Mouse (Mus musculus): ENCODE measurements around the gene Lsm4. TPM values are rescaled to one million over a fixed set of nuclear protein-coding genes. Genes with fewer than 3 reads are reported as not detected.

Lsm4 gene
- total and polyA plus RNA-seq, 3 experiments, result 94.1 to 889 (median 174) TPM

GRCm38 (mm10) chr8:70687576-70687975, 14.5 kb downstream of the Lsm4 start:
- no peak for DNase-seq (ENCODE audit: low spot score)
- TF ChIP-seq GATA1 (IDR thresholded peaks at IDR 0.05; ENCODE audit: borderline replicate concordance, low read length), result no peak
- H3K4me3 ChIP-seq (ENCODE audit: low read depth, low read length), result no peak overlapping the region
- no peaks in the 10 kb centered on the region for H3K36me3 ChIP-seq (replicated peaks)
- ATAC-seq (ENCODE audit: extremely low read depth, insufficient number of reproducible peaks, low FRiP score, poor library complexity, severe bottlenecking), result no peak
- H3K4me1 ChIP-seq (ENCODE audit: insufficient read depth, low read depth, low read length), result peaks cover 26% of the 10 kb centered on the region
- H3K9me3 ChIP-seq (replicated peaks), result peaks cover 8% of the 10 kb centered on the region
- H3K27me3 ChIP-seq (ENCODE audit: insufficient read depth, low read length), result peaks cover 75% of the 10 kb centered on the region

- no peak overlapping the region for H3K4me3 ChIP-seq (ENCODE audit: low read depth, low read length)
- no peaks in the 10 kb centered on the region for H3K36me3 ChIP-seq (replicated peaks)
- no peak for DNase-seq (ENCODE audit: low spot score)
- peaks cover 24% of the 10 kb centered on the region for H3K4me1 ChIP-seq (ENCODE audit: insufficient read depth, low read depth, low read length)
- TF ChIP-seq TAL1 (conservative IDR thresholded peaks at IDR 0.05; ENCODE audit: low read depth, low read length) (no peak), POLR2AphosphoS5 (IDR thresholded peaks at IDR 0.05; ENCODE audit: insufficient replicate concordance, low read depth, low read length) (no peak), GATA2 (IDR thresholded peaks at IDR 0.05; ENCODE audit: borderline replicate concordance, low read depth, low read length) (no peak), CTCF (IDR thresholded peaks at IDR 0.05; ENCODE audit: low read depth, low read length) (no peak), GATA1 (IDR thresholded peaks at IDR 0.05; ENCODE audit: borderline replicate concordance, low read length) (no peak)
- ATAC-seq (ENCODE audit: extremely low read depth, insufficient number of reproducible peaks, low FRiP score, poor library complexity, severe bottlenecking), result no peak
- H3K9me3 ChIP-seq (replicated peaks), result peaks cover 8% of the 10 kb centered on the region
- H3K27me3 ChIP-seq (ENCODE audit: insufficient read depth, low read length), result peaks cover 72% of the 10 kb centered on the region
These were observed 15.1 kb downstream of the Lsm4 start for GRCm38 (mm10) chr8:70688136-70688535.

- no peak for DNase-seq (ENCODE audit: low spot score)
- ATAC-seq (ENCODE audit: extremely low read depth, insufficient number of reproducible peaks, low FRiP score, poor library complexity, severe bottlenecking), result no peak
- TF ChIP-seq POLR2AphosphoS5 (IDR thresholded peaks at IDR 0.05; ENCODE audit: insufficient replicate concordance, low read depth, low read length), result no peak
- TF ChIP-seq TAL1 (conservative IDR thresholded peaks at IDR 0.05; ENCODE audit: low read depth, low read length), result no peak
- no peak for TF ChIP-seq GATA1 (IDR thresholded peaks at IDR 0.05; ENCODE audit: borderline replicate concordance, low read length)
- TF ChIP-seq CTCF (IDR thresholded peaks at IDR 0.05; ENCODE audit: low read depth, low read length), result no peak
- no peak for TF ChIP-seq GATA2 (IDR thresholded peaks at IDR 0.05; ENCODE audit: borderline replicate concordance, low read depth, low read length)
- Histone ChIP-seq H3K36me3 (replicated peaks) (no peaks in the 10 kb centered on the region), H3K4me3 (ENCODE audit: low read depth, low read length) (no peak overlapping the region), H3K4me1 (ENCODE audit: insufficient read depth, low read depth, low read length) (peaks cover 36% of the 10 kb centered on the region), H3K27me3 (ENCODE audit: insufficient read depth, low read length) (peaks cover 56% of the 10 kb centered on the region), H3K9me3 (replicated peaks) (no peaks in the 10 kb centered on the region)
These were observed 16.9 kb downstream of the Lsm4 start for GRCm38 (mm10) chr8:70689892-70690390.

- DNase-seq (ENCODE audit: low spot score), result no peak
- Histone ChIP-seq H3K4me3 (ENCODE audit: low read depth, low read length) (no peak overlapping the region), H3K36me3 (replicated peaks) (no peaks in the 10 kb centered on the region), H3K9me3 (replicated peaks) (no peaks in the 10 kb centered on the region), H3K4me1 (ENCODE audit: insufficient read depth, low read depth, low read length) (peaks cover 46% of the 10 kb centered on the region), H3K27me3 (ENCODE audit: insufficient read depth, low read length) (peaks cover 44% of the 10 kb centered on the region)
- ATAC-seq (ENCODE audit: extremely low read depth, insufficient number of reproducible peaks, low FRiP score, poor library complexity, severe bottlenecking), result no peak
- TF ChIP-seq TAL1 (conservative IDR thresholded peaks at IDR 0.05; ENCODE audit: low read depth, low read length), result no peak
- TF ChIP-seq GATA1 (IDR thresholded peaks at IDR 0.05; ENCODE audit: borderline replicate concordance, low read length), result no peak
- no peak for TF ChIP-seq POLR2AphosphoS5 (IDR thresholded peaks at IDR 0.05; ENCODE audit: insufficient replicate concordance, low read depth, low read length)
- no peak for TF ChIP-seq CTCF (IDR thresholded peaks at IDR 0.05; ENCODE audit: low read depth, low read length)
- TF ChIP-seq GATA2 (IDR thresholded peaks at IDR 0.05; ENCODE audit: borderline replicate concordance, low read depth, low read length), result no peak
These were observed 18.2 kb downstream of the Lsm4 start for GRCm38 (mm10) chr8:70691230-70691629.

- DNase-seq (ENCODE audit: low spot score) (no peak), ATAC-seq (ENCODE audit: extremely low read depth, insufficient number of reproducible peaks, low FRiP score, poor library complexity, severe bottlenecking) (no peak)
- Histone ChIP-seq H3K36me3 (replicated peaks) (no peaks in the 10 kb centered on the region), H3K4me1 (ENCODE audit: insufficient read depth, low read depth, low read length) (peaks cover 49% of the 10 kb centered on the region), H3K4me3 (ENCODE audit: low read depth, low read length) (peak overlapping the region; percentile 57; the same call in 1 of the 2 replicates), H3K27me3 (ENCODE audit: insufficient read depth, low read length) (peaks cover 38% of the 10 kb centered on the region), H3K9me3 (replicated peaks) (no peaks in the 10 kb centered on the region)
- no peak for TF ChIP-seq GATA1 (IDR thresholded peaks at IDR 0.05; ENCODE audit: borderline replicate concordance, low read length)
- TF ChIP-seq CTCF (IDR thresholded peaks at IDR 0.05; ENCODE audit: low read depth, low read length), result no peak
- TF ChIP-seq TAL1 (conservative IDR thresholded peaks at IDR 0.05; ENCODE audit: low read depth, low read length), result no peak
- no peak for TF ChIP-seq GATA2 (IDR thresholded peaks at IDR 0.05; ENCODE audit: borderline replicate concordance, low read depth, low read length)
- TF ChIP-seq POLR2AphosphoS5 (IDR thresholded peaks at IDR 0.05; ENCODE audit: insufficient replicate concordance, low read depth, low read length), result no peak
These were observed 18.7 kb downstream of the Lsm4 start for GRCm38 (mm10) chr8:70691727-70692231.

GRCm38 (mm10) chr8:70693636-70694035, 20.6 kb downstream of the Lsm4 start:
- H3K9me3 ChIP-seq (replicated peaks), result no peaks in the 10 kb centered on the region
- TF ChIP-seq TAL1 (conservative IDR thresholded peaks at IDR 0.05; ENCODE audit: low read depth, low read length), result no peak
- TF ChIP-seq CTCF (IDR thresholded peaks at IDR 0.05; ENCODE audit: low read depth, low read length), result no peak
- TF ChIP-seq GATA2 (IDR thresholded peaks at IDR 0.05; ENCODE audit: borderline replicate concordance, low read depth, low read length), result no peak
- no peak for TF ChIP-seq GATA1 (IDR thresholded peaks at IDR 0.05; ENCODE audit: borderline replicate concordance, low read length)
- TF ChIP-seq POLR2AphosphoS5 (IDR thresholded peaks at IDR 0.05; ENCODE audit: insufficient replicate concordance, low read depth, low read length), result no peak
- peaks cover 21% of the 10 kb centered on the region for H3K27me3 ChIP-seq (ENCODE audit: insufficient read depth, low read length)
- DNase-seq (ENCODE audit: low spot score) (no peak), ATAC-seq (ENCODE audit: extremely low read depth, insufficient number of reproducible peaks, low FRiP score, poor library complexity, severe bottlenecking) (no peak)
- H3K4me3 ChIP-seq (ENCODE audit: low read depth, low read length), result no peak overlapping the region
- H3K4me1 ChIP-seq (ENCODE audit: insufficient read depth, low read depth, low read length), result peaks cover 64% of the 10 kb centered on the region
- H3K36me3 ChIP-seq (replicated peaks), result no peaks in the 10 kb centered on the region
